Comparison of ENCODE assay signal across 22 mouse cellular contexts in the genomic region with DNA sequence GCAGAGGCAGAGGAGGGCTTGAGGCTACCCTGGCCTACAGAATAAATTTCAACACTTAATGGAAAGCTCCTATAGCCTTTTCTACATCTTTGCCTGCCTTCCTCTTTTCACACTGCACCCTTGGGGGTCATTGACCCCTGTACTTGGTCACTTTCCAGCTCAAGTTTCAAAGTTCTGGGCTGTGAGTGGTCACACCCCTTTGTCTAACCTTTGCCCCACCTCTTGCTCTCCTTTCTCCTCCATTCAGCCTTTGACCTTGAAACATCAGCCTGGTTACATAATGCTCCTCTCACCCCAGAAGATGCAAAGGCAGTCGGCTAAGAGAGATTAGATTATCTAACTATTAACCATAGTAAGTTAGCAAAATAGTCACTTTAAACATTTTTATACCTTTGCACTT. TPM values are rescaled to one million over a fixed set of nuclear protein-coding genes. Genes with fewer than 3 reads are reported as not detected.
DNase-seq lines count a peak whose midpoint lies in the region; ATAC-seq and TF ChIP-seq lines count a peak whose summit lies in the region.
"Had no signal": no experiment of that assay in that cellular context is flagged by ENCODE, and none has a peak within 500 bp of the region (broad histone marks: within the 10 kb centered on the region; RNA-seq: fewer than 3 reads in every experiment).

No protein-coding gene starts in this region.

- no peak for TF ChIP-seq CTCF in intestine, postnatal 0 days (IDR thresholded peaks at IDR 0.05; ENCODE audit: low read depth)

- ATAC-seq in kidney, embryonic 16.5 days (ENCODE audit: low FRiP score, low TSS enrichment), result no peak
- peak; percentile 66 for ATAC-seq in intestine, postnatal 0 days
- ATAC-seq in liver, embryonic 16.5 days (ENCODE audit: low read depth), result peak; percentile 78
- ATAC-seq: forebrain, embryonic 16.5 days; inflammation-experienced regulatory T-cells, adult 6 months; midbrain, embryonic 15.5 days; Patski had no signal

- no peak overlapping the region for H3K4me2 ChIP-seq in kidney, embryonic 16.5 days (replicated peaks; ENCODE audit: low read depth, low read length)
- H3K4me2 ChIP-seq in intestine, postnatal 0 days (replicated peaks; ENCODE audit: low read depth), result no peak overlapping the region
- no peak overlapping the region for H3K4me2 ChIP-seq in liver, embryonic 16.5 days (ENCODE audit: low read depth, low read length)
- H3K4me2 ChIP-seq: embryonic facial prominence, embryonic 15.5 days; heart, embryonic 11.5 days; hindbrain, embryonic 12.5 days; midbrain, embryonic 15.5 days had no signal

- no peaks in the 10 kb centered on the region for H3K4me1 ChIP-seq in kidney, embryonic 16.5 days (ENCODE audit: insufficient read depth, low read length)
- no peaks in the 10 kb centered on the region; the same call in none of the 2 replicates for H3K4me1 ChIP-seq in intestine, postnatal 0 days (replicated peaks; ENCODE audit: control insufficient read depth, insufficient read depth, low read length)
- H3K4me1 ChIP-seq in liver, embryonic 16.5 days (ENCODE audit: control insufficient read depth, low read depth, low read length), result no peaks in the 10 kb centered on the region
- no peaks in the 10 kb centered on the region for H3K4me1 ChIP-seq in hindbrain, embryonic 10.5 days (replicated peaks)
- H3K4me1 ChIP-seq: embryonic facial prominence, embryonic 15.5 days; hindbrain, embryonic 12.5 days; limb, embryonic 10.5 days; midbrain, embryonic 15.5 days had no signal

- H3K9me3 ChIP-seq in kidney, embryonic 16.5 days (ENCODE audit: low read length), result no peaks in the 10 kb centered on the region
- no peaks in the 10 kb centered on the region for H3K9me3 ChIP-seq in intestine, postnatal 0 days (ENCODE audit: control insufficient read depth)
- no peaks in the 10 kb centered on the region for H3K9me3 ChIP-seq in liver, embryonic 16.5 days (replicated peaks; ENCODE audit: control insufficient read depth, low read length)
- H3K9me3 ChIP-seq in hindbrain, embryonic 10.5 days, result peaks cover 3% of the 10 kb centered on the region; the same call in 1 of the 2 replicates
- H3K9me3 ChIP-seq: embryonic facial prominence, embryonic 15.5 days; hindbrain, embryonic 12.5 days; limb, embryonic 10.5 days; midbrain, embryonic 15.5 days had no signal

- H3K9ac ChIP-seq in kidney, embryonic 16.5 days (replicated peaks; ENCODE audit: low read length), result no peak overlapping the region
- H3K9ac ChIP-seq in intestine, postnatal 0 days (ENCODE audit: low read depth, low read length), result no peak overlapping the region
- H3K9ac ChIP-seq in liver, embryonic 16.5 days (ENCODE audit: low read depth, low read length), result no peak overlapping the region
- H3K9ac ChIP-seq: embryonic facial prominence, embryonic 15.5 days; hindbrain, embryonic 12.5 days; midbrain, embryonic 15.5 days had no signal

- peak; percentile 33 for DNase-seq in adrenal gland, postnatal 10 days
- DNase-seq in adrenal gland, adult 2 months, result no peak
- DNase-seq in kidney, adult 8-10 months, result peak; percentile 74 to 77
- DNase-seq in lung, postnatal 36 days, result no peak
- DNase-seq in hindbrain, embryonic 10.5 days (ENCODE audit: low spot score), result no peak
- DNase-seq: cerebellum, adult 9-10 months; heart, postnatal 10 days; lung, adult 2 months; thymus, postnatal 14 days had no signal

- H3K27me3 ChIP-seq in kidney, embryonic 16.5 days (ENCODE audit: insufficient read depth, low read length), result no peaks in the 10 kb centered on the region
- no peaks in the 10 kb centered on the region for H3K27me3 ChIP-seq in intestine, postnatal 0 days (replicated peaks; ENCODE audit: control insufficient read depth, insufficient read depth, low read length)
- no peaks in the 10 kb centered on the region for H3K27me3 ChIP-seq in liver, embryonic 16.5 days (ENCODE audit: control insufficient read depth, insufficient read depth, low read depth, low read length)
- H3K27me3 ChIP-seq in hindbrain, embryonic 10.5 days (ENCODE audit: insufficient read depth, poor library complexity, severe bottlenecking), result peaks cover 8% of the 10 kb centered on the region; the same call in 1 of the 2 replicates
- H3K27me3 ChIP-seq: embryonic facial prominence, embryonic 15.5 days; hindbrain, embryonic 12.5 days; midbrain, embryonic 15.5 days had no signal

- H3K4me3 ChIP-seq in kidney, embryonic 16.5 days (ENCODE audit: low read length), result no peak overlapping the region
- H3K4me3 ChIP-seq in intestine, postnatal 0 days (ENCODE audit: low read depth, low read length), result no peak overlapping the region
- H3K4me3 ChIP-seq in liver, embryonic 16.5 days (ENCODE audit: low read depth, low read length), result no peak overlapping the region
- no peak overlapping the region for H3K4me3 ChIP-seq in hindbrain, embryonic 10.5 days
- H3K4me3 ChIP-seq: embryonic facial prominence, embryonic 15.5 days; hindbrain, embryonic 12.5 days; left cerebral cortex, adult 2 months; limb, embryonic 10.5 days; midbrain, embryonic 15.5 days; myocyte had no signal

- H3K36me3 ChIP-seq in kidney, embryonic 16.5 days (ENCODE audit: insufficient read depth, low read length), result no peaks in the 10 kb centered on the region
- H3K36me3 ChIP-seq in intestine, postnatal 0 days (ENCODE audit: control insufficient read depth, insufficient read depth), result no peaks in the 10 kb centered on the region
- no peaks in the 10 kb centered on the region for H3K36me3 ChIP-seq in liver, embryonic 16.5 days (ENCODE audit: control insufficient read depth, insufficient read depth)
- no peaks in the 10 kb centered on the region for H3K36me3 ChIP-seq in hindbrain, embryonic 10.5 days
- H3K36me3 ChIP-seq: embryonic facial prominence, embryonic 15.5 days; hindbrain, embryonic 12.5 days; limb, embryonic 10.5 days; midbrain, embryonic 15.5 days had no signal

- WGBS in kidney, embryonic 16.5 days, result 56% methylated on average over 1 of the region's 1 CpGs
- WGBS in intestine, postnatal 0 days, result 36% methylated on average over 1 of the region's 1 CpGs
- WGBS in liver, embryonic 16.5 days (ENCODE audit: insufficient replicate concordance), result 36% methylated on average over 1 of the region's 1 CpGs
- 51% methylated on average over 1 of the region's 1 CpGs for WGBS in hindbrain, embryonic 10.5 days

- H3K27ac ChIP-seq in kidney, embryonic 16.5 days (ENCODE audit: low read length), result no peak overlapping the region
- H3K27ac ChIP-seq in intestine, postnatal 0 days (ENCODE audit: low read depth, low read length), result no peak overlapping the region
- no peak overlapping the region for H3K27ac ChIP-seq in liver, embryonic 16.5 days (ENCODE audit: low read length)
- H3K27ac ChIP-seq in hindbrain, embryonic 10.5 days, result no peak overlapping the region
- H3K27ac ChIP-seq: embryonic facial prominence, embryonic 15.5 days; hindbrain, embryonic 12.5 days; left cerebral cortex, adult 2 months; limb, embryonic 10.5 days; midbrain, embryonic 15.5 days had no signal

RNA-seq across cellular contexts. Expression of a gene that starts 36.9 kb away (rescaled TPM):
- 10 to 100 TPM; 50.6 to 50.7 TPM for total RNA-seq in adrenal gland, postnatal 10 days (2021)
- 10 to 100 TPM; 70.8 to 70.9 TPM for total RNA-seq in adrenal gland, adult 2 months (2021)
- polyA plus RNA-seq in adrenal gland, adult 2 months (2012; rRNA removed), result 4.5 and 4.8 TPM in 2 replicates
- 12.0 and 13.7 TPM in 2 replicates for polyA plus RNA-seq in kidney, embryonic 16.5 days (2015; fragmentation: Nextera tagmentation; extraction: Ambion mirVana)
- 39.6 and 42.5 TPM in 2 replicates for polyA plus RNA-seq in intestine, postnatal 0 days (2015; fragmentation: Nextera tagmentation; extraction: Ambion mirVana)
- polyA plus RNA-seq in liver, embryonic 16.5 days (2015; fragmentation: Nextera tagmentation; extraction: Ambion mirVana), result 4.5 and 5.1 TPM in 2 replicates
- polyA plus RNA-seq in hindbrain, embryonic 10.5 days (2016; fragmentation: Nextera tagmentation; extraction: Ambion mirVana), result 13.3 and 14.6 TPM in 2 replicates

Comparison
In these comparisons a context has a peak if more than half of its experiments do, and no peak if none do; other contexts are left out.
1. DNase-seq: peak in adrenal gland, postnatal 10 days (single experiment) and kidney, adult 8-10 months (2 of 2); none in adrenal gland, adult 2 months (single experiment), lung, postnatal 36 days (single experiment) and hindbrain, embryonic 10.5 days (single experiment).